Mouse (Mus musculus) G1E (cell line): ENCODE results near the gene Ccnb1ip1. TPM values are rescaled to one million over a fixed set of nuclear protein-coding genes. Genes with fewer than 3 reads are reported as not detected.
A peak's percentile ranks its signal among the peaks of the same experiment; 100 is the strongest.

Experiments used
- ATAC-seq: 2 replicates; pipeline ENCODE4 v1.8.0; 2016; ENCODE audit warnings: mild to moderate bottlenecking; ENCODE audit not compliant: insufficient number of reproducible peaks, poor library complexity, low FRiP score, severe bottlenecking; ENCODE audit errors: extremely low read depth
- DNase-seq: peaks from one replicate; pipeline ENCODE4 v3.0.0; 2012; ENCODE audit warnings: low spot score
- H3K27me3 ChIP-seq: 2 replicates; pipeline ENCODE4 v1.6.1; 2012; ENCODE audit warnings: mild to moderate bottlenecking, low read length, inconsistent platforms; ENCODE audit not compliant: insufficient read depth
- H3K36me3 ChIP-seq: replicated peaks from 2 replicates; pipeline ENCODE3; 2012; ENCODE audit warnings: mild to moderate bottlenecking, inconsistent platforms
- H3K4me1 ChIP-seq: 2 replicates; pipeline ENCODE4 v1.6.1; 2012; ENCODE audit warnings: low read depth, low read length, inconsistent platforms, mixed read lengths; ENCODE audit not compliant: insufficient read depth
- H3K4me3 ChIP-seq: 2 replicates; pipeline ENCODE4 v1.5.1; 2012; ENCODE audit warnings: low read depth, mild to moderate bottlenecking, inconsistent platforms, low read length, moderate library complexity, mixed read lengths
- H3K9me3 ChIP-seq: replicated peaks from 2 replicates; pipeline ENCODE4 v1.6.1; 2012; ENCODE audit warnings: inconsistent platforms
- CTCF ChIP-seq: IDR thresholded peaks from 2 replicates; pipeline ENCODE4 v1.5.1; 2012; ENCODE audit warnings: low read depth, low read length, inconsistent platforms, mixed read lengths
- GATA1 ChIP-seq: IDR thresholded peaks from 2 replicates; pipeline ENCODE4 v1.6.1; 2012; ENCODE audit warnings: borderline replicate concordance, low read length, inconsistent platforms, mixed read lengths
- GATA2 ChIP-seq: IDR thresholded peaks from 2 replicates; pipeline ENCODE4 v1.6.1; 2012; ENCODE audit warnings: low read depth, low read length, inconsistent platforms, borderline replicate concordance
- POLR2AphosphoS5 ChIP-seq: IDR thresholded peaks from 2 replicates; pipeline ENCODE4 v1.6.1; 2012; ENCODE audit warnings: low read depth, low read length, inconsistent platforms; ENCODE audit not compliant: insufficient replicate concordance
- TAL1 ChIP-seq: conservative IDR thresholded peaks from 2 replicates; pipeline ENCODE4 v1.6.1; 2012; ENCODE audit warnings: low read depth, low read length, inconsistent platforms, mixed read lengths
- polyA plus RNA-seq: library from polyadenylated mRNA; stranded (reverse); fragments of >175 nt; gene quantifications from 2 replicates; pipeline ENCODE4 v1.2.3, GENCODE M21; 2012
- total RNA-seq, 2 experiments: library from RNA; stranded (forward) in 1 of 2; stranded (reverse) in 1 of 2; fragments of 200-1000 nt in 1 of 2; fragments of >200 nt in 1 of 2; fragmentation: Nextera tagmentation in 1 of 2; gene quantifications; 2 replicates each; pipeline ENCODE4 v1.2.3; 2014 to 2017

Ccnb1ip1 gene
- total RNA-seq (2014; fragmentation: Nextera tagmentation): 8.7 and 10.3 TPM in 2 replicates
- 6.1 and 8.3 TPM in 2 replicates for total RNA-seq (2017)
- 0.20 and 0.22 TPM in 2 replicates for polyA plus RNA-seq

DNA sequence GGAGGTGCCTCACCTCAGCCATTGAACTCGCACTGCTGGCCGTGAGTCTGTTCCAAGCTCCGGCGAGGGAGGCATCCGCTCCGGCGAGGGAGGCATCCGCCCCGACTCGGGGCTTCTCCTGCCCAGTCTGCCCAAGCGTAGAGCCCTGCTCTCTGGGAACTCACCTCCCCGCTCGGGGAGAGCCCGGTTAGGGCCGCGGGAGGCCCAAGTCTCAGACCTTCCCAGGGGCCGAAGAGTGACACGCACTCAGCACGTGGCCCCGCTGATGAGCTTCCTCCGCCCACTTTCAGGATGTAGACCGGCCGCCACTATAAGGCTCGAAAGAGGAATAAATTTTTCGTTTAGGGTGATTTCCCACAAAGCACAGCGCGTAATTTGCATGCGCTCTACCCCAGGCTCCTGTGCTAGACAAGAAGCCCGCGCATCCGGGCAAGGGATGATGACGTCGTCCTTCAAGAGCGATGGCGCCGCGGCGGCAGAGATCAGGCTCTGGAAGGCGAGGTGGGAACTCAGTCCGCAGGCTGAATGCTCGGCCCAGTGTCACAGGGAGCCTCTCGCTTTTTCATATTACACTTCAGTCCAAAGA, at the start of gene Ccnb1ip1, which contains the start of gene Parp2:
Gene Ccnb1ip1 (minus strand): TSS at position 246 of the 586 bp plus-strand sequence.
Gene Parp2 (plus strand): TSS at position 355 of the 586 bp plus-strand sequence.
- Histone ChIP-seq H3K4me3 (peak within 1 kb of the TSS; percentile 74), H3K9me3 (no peaks in the 10 kb centered on the region), H3K36me3 (peaks cover 34% of the 10 kb centered on the region), H3K4me1 (peaks cover 20% of the 10 kb centered on the region), H3K27me3 (no peaks in the 10 kb centered on the region)
- TF ChIP-seq CTCF: no peak
- no peak for TF ChIP-seq POLR2AphosphoS5
- TF ChIP-seq GATA2: no peak
- no peak for TF ChIP-seq TAL1
- no peak for TF ChIP-seq GATA1
- DNase-seq (peak; percentile 75), ATAC-seq (peak; percentile 84)

GRCm38 (mm10) chr14:50855788-50856187, 48.3 kb upstream of the Ccnb1ip1 start:
- Histone ChIP-seq H3K9me3 (no peaks in the 10 kb centered on the region), H3K27me3 (no peaks in the 10 kb centered on the region; the same call in 1 of the 2 replicates), H3K4me3 (no peak overlapping the region), H3K4me1 (no peaks in the 10 kb centered on the region), H3K36me3 (peaks cover 79% of the 10 kb centered on the region)
- TF ChIP-seq POLR2AphosphoS5 (no peak), GATA2 (no peak), TAL1 (no peak), CTCF (no peak), GATA1 (no peak)
- DNase-seq (no peak), ATAC-seq (no peak)

DNA sequence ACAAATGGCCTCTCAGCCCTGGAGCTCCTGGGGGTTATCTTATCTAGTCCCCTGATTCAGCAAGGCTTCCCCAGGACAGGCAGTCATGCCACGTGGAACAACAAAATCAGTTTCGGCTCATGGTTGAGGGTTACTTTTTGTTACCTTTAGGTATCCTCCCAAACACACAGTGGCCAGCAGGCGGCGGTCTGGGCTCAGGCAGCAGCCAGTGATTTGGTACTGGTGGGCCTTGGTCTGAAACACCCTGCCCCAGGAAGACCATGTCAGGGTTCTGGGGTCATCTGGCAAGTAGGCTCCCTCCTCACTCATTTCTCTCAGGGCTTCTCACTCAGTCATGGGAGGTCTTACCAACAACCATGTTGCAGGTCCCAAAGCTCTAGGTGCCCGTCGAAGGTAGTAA, 29.7 kb upstream of the Ccnb1ip1 start:
- ATAC-seq (no peak), DNase-seq (no peak)
- no peak overlapping the region for H3K4me3 ChIP-seq
- H3K36me3 ChIP-seq: peaks cover 78% of the 10 kb centered on the region
- TF ChIP-seq CTCF: no peak
- H3K27me3 ChIP-seq: no peaks in the 10 kb centered on the region
- H3K4me1 ChIP-seq: no peaks in the 10 kb centered on the region
- no peaks in the 10 kb centered on the region for H3K9me3 ChIP-seq

GRCm38 (mm10) chr14:50834435-50834834, 26.9 kb upstream of the Ccnb1ip1 start:
- H3K4me3 ChIP-seq: no peak overlapping the region
- TF ChIP-seq POLR2AphosphoS5 (no peak), CTCF (no peak), GATA2 (no peak), TAL1 (no peak), GATA1 (no peak)
- peaks cover 10% of the 10 kb centered on the region for H3K4me1 ChIP-seq
- H3K27me3 ChIP-seq: no peaks in the 10 kb centered on the region
- H3K36me3 ChIP-seq: peaks cover 85% of the 10 kb centered on the region
- no peak for DNase-seq
- ATAC-seq: no peak
- no peaks in the 10 kb centered on the region for H3K9me3 ChIP-seq

DNA sequence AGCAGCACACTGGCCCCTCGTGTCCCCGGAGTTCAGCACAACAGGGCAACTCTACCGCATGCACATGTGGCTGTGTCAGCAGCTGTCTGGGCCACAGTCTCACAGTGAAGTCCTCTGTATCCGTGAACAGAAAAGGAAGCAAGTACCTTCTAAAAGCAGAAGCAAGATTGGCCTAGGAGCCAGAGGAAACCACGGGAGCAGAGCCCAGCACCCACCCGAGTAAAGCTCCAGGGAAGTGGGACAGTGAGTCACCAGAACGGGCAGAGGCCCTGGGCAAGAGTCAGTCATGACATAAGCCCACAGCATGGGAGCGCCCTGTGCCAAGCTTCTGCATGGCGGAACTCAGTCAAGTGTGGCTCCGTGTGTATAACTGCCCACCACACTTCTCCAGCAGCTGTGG, 26.4 kb upstream of the Ccnb1ip1 start:
- Histone ChIP-seq H3K36me3 (peaks cover 85% of the 10 kb centered on the region), H3K4me3 (no peak overlapping the region), H3K4me1 (peaks cover 11% of the 10 kb centered on the region), H3K9me3 (no peaks in the 10 kb centered on the region), H3K27me3 (no peaks in the 10 kb centered on the region)
- DNase-seq: no peak
- no peak for TF ChIP-seq TAL1
- TF ChIP-seq GATA1: no peak
- TF ChIP-seq POLR2AphosphoS5: no peak
- no peak for TF ChIP-seq CTCF
- TF ChIP-seq GATA2: no peak
- ATAC-seq: no peak

- H3K4me3 ChIP-seq: peak overlapping the region; percentile 39
- TF ChIP-seq GATA2: no peak
- TF ChIP-seq POLR2AphosphoS5: no peak
- no peak for TF ChIP-seq CTCF
- no peak for TF ChIP-seq GATA1
- TF ChIP-seq TAL1: no peak
- no peaks in the 10 kb centered on the region for H3K9me3 ChIP-seq
- peaks cover 80% of the 10 kb centered on the region for H3K36me3 ChIP-seq
- ATAC-seq (peak; percentile 63), DNase-seq (peak; percentile 22)
- H3K27me3 ChIP-seq: no peaks in the 10 kb centered on the region
- peaks cover 11% of the 10 kb centered on the region for H3K4me1 ChIP-seq
Observed at GRCm38 (mm10) chr14:50829878-50830277, 22.3 kb upstream of the Ccnb1ip1 start.
